Comparison of ENCODE assay signal across 20 mouse cellular contexts in the genomic region with DNA sequence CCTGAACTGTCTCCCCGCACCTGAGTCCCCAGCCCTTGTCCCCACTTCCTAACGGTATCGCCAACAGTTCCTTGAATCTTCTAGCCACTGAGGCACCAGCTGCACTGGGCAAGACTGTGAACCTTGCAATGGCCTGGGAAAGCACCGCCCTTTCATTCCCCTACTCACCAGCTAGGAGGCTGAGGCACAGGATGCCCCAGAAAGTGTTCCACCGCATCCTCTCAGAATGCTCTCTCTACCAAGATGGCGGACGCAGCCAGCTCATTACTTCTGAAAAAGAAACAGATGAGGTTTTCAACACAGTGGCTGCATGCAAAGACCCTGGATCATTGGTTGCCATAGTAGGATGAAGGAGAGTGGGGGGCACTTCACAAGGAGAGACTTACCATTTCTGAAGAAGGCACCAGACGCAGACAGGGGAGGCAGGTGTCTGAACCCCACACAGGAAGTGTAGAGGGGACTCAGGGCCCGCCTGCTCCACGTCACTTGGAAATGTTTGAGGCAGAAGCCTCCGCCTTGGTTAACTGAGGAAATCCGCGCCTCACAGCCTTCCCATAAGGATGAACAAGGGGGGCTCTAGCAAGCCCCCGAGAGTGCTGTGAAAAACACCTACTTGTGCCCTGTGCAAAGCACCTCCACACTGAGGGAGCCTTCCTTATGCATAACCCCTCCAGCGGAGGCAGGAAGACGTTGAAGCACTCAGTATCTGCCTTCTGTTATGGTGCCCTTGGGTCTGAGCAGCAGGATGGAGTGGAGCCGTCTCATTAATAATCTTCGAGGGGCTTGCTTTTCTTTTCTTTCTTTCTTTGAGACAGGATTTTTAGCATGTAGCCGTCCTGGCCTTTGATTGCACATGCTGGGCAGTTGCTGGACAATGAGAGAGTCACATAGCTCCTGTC. TPM values are rescaled to one million over a fixed set of nuclear protein-coding genes. Genes with fewer than 3 reads are reported as not detected.
DNase-seq lines count a peak whose midpoint lies in the region; ATAC-seq and TF ChIP-seq lines count a peak whose summit lies in the region.
"Had no signal": no experiment of that assay in that cellular context is flagged by ENCODE, and none has a peak within 500 bp of the region (broad histone marks: within the 10 kb centered on the region; RNA-seq: fewer than 3 reads in every experiment).

A gene (minus strand): TSS at position 448 of the 899 bp plus-strand sequence.

- no peaks in the 10 kb centered on the region for H3K4me1 ChIP-seq in liver, adult 2 months (ENCODE audit: control insufficient read depth, insufficient read depth, low read length)
- no peaks in the 10 kb centered on the region for H3K4me1 ChIP-seq in liver, embryonic 11.5 days (replicated peaks; ENCODE audit: control insufficient read depth, insufficient read depth, low read length)
- H3K4me1 ChIP-seq in E14TG2a.4 (replicated peaks; ENCODE audit: low read depth, low read length), result peaks cover 3% of the 10 kb centered on the region; the same call in 1 of the 2 replicates
- H3K4me1 ChIP-seq: forebrain, embryonic 13.5 days; liver, embryonic 13.5 days had no signal

- DNase-seq in liver, adult 2 months (ENCODE audit: extremely low read depth, low read depth, low spot score), result no peak
- DNase-seq in liver, embryonic 11.5 days (ENCODE audit: low spot score), result no peak
- DNase-seq in induced T-regulatory cell, adult 2 months (ENCODE audit: low read depth), result peak; percentile 94
- DNase-seq in thymus, postnatal 10 days (ENCODE audit: low spot score in 2 of 2), result peak; percentile 75 to 84
- no peak for DNase-seq in urinary bladder, postnatal 14 days (ENCODE audit: low spot score)
- DNase-seq in gastrocnemius, postnatal 14 days, result no peak
- DNase-seq in neural tube, embryonic 10.5 days (ENCODE audit: extremely low spot score, low spot score), result no peak
- DNase-seq: adrenal gland, adult 2 months; B cell, adult 2 months; cerebellum, adult 9-11 months; gastrocnemius, adult 2 months; heart, postnatal 4 days; kidney, adult 9 months; left cerebral cortex, postnatal 4 days; liver, embryonic 13.5 days; lung, postnatal 10 days had no signal

- no peak for ATAC-seq in liver, embryonic 11.5 days (replicated peaks; ENCODE audit: low FRiP score)
- ATAC-seq: forebrain, embryonic 13.5 days; hindbrain, postnatal 0 days; Patski had no signal

- 89% methylated on average over 19 of the region's 19 CpGs for WGBS in liver, adult 2 months
- WGBS in liver, embryonic 11.5 days, result 80% methylated on average over 19 of the region's 19 CpGs

- H3K27ac ChIP-seq in liver, adult 2 months (replicated peaks; ENCODE audit: insufficient read depth, low read depth, low read length), result no peak within 1 kb of the TSS
- H3K27ac ChIP-seq in liver, embryonic 11.5 days (ENCODE audit: low read depth, low read length), result no peak within 1 kb of the TSS
- H3K27ac ChIP-seq: forebrain, embryonic 13.5 days; gastrocnemius, adult 2 months; hindbrain, postnatal 0 days; liver, embryonic 13.5 days had no signal

- H3K36me3 ChIP-seq in liver, adult 2 months (ENCODE audit: control insufficient read depth, insufficient read depth, low read length), result no peaks in the 10 kb centered on the region
- no peaks in the 10 kb centered on the region for H3K36me3 ChIP-seq in liver, embryonic 11.5 days (ENCODE audit: control insufficient read depth, insufficient read depth, low read length)
- H3K36me3 ChIP-seq in E14TG2a.4 (ENCODE audit: insufficient read depth, low read length), result no peaks in the 10 kb centered on the region
- H3K36me3 ChIP-seq: liver, embryonic 13.5 days had no signal

- H3K9ac ChIP-seq in liver, adult 2 months (ENCODE audit: low read depth, low read length), result no peak within 1 kb of the TSS
- no peak within 1 kb of the TSS for H3K9ac ChIP-seq in liver, embryonic 11.5 days (ENCODE audit: low read depth, low read length)
- H3K9ac ChIP-seq: forebrain, embryonic 13.5 days; liver, embryonic 13.5 days had no signal

- TF ChIP-seq CTCF in liver, adult 2 months (IDR thresholded peaks at IDR 0.05; ENCODE audit: low read depth, low read length), result no peak
- TF ChIP-seq CTCF in E14TG2a.4 (conservative IDR thresholded peaks at IDR 0.05; ENCODE audit: low read length), result no peak

- H3K79me2 ChIP-seq in liver, adult 2 months (ENCODE audit: control insufficient read depth, insufficient read depth, low read length), result no peaks in the 10 kb centered on the region

- H3K27me3 ChIP-seq in liver, adult 2 months (ENCODE audit: control insufficient read depth, insufficient read depth, low read length), result peaks cover 4% of the 10 kb centered on the region; the same call in 1 of the 2 replicates
- peaks cover 10% of the 10 kb centered on the region; the same call in 1 of the 2 replicates for H3K27me3 ChIP-seq in liver, embryonic 11.5 days (replicated peaks; ENCODE audit: control insufficient read depth, insufficient read depth, low read length)
- H3K27me3 ChIP-seq in E14TG2a.4 (ENCODE audit: insufficient read depth, low read length), result no peaks in the 10 kb centered on the region; the same call in 1 of the 2 replicates

- no peaks in the 10 kb centered on the region for H3K9me3 ChIP-seq in liver, embryonic 11.5 days (ENCODE audit: control insufficient read depth, low read length)
- H3K9me3 ChIP-seq in E14TG2a.4 (ENCODE audit: low read length), result no peaks in the 10 kb centered on the region
- H3K9me3 ChIP-seq: forebrain, embryonic 13.5 days; liver, embryonic 13.5 days had no signal

- TF ChIP-seq POLR2A in liver, adult 2 months (IDR thresholded peaks at IDR 0.05; ENCODE audit: extremely low read depth, insufficient read depth, low read length), result no peak

- 0 out of 2 replicates have a peak within 1 kb of the TSS, but pooled peaks have one; percentile 8 for H3K4me3 ChIP-seq in liver, adult 2 months (ENCODE audit: insufficient read depth, low read depth, low read length)
- H3K4me3 ChIP-seq in liver, embryonic 11.5 days (ENCODE audit: low read depth, low read length), result no peak within 1 kb of the TSS
- peak within 1 kb of the TSS; percentile 64 for H3K4me3 ChIP-seq in E14TG2a.4 (replicated peaks; ENCODE audit: low read length)
- H3K4me3 ChIP-seq: forebrain, embryonic 13.5 days; gastrocnemius, adult 2 months; liver, embryonic 13.5 days had no signal

- intact Hi-C loops in gastrocnemius, postnatal 14 days (cut with DNase I; ENCODE audit: low total_unique reads), result no loop called here

- H3K4me2 ChIP-seq in liver, embryonic 11.5 days, result no peak within 1 kb of the TSS
- H3K4me2 ChIP-seq: forebrain, embryonic 13.5 days; liver, embryonic 13.5 days had no signal

RNA-seq across cellular contexts. Expression of the gene that starts here (rescaled TPM):
- total RNA-seq in liver, adult 2 months (2014; rRNA removed), result 0.09 and 0.60 TPM in 2 replicates
- 0.68 and 0.82 TPM in 2 replicates for polyA plus RNA-seq in liver, adult 2 months (2012; rRNA removed)
- not detected in 2 replicates for polyA plus RNA-seq in liver, embryonic 11.5 days (2014; fragmentation: Nextera tagmentation; extraction: Ambion mirVana)
- not detected for total RNA-seq in gastrocnemius, postnatal 14 days (2021)
- total RNA-seq: gastrocnemius, adult 2 months; hindbrain, postnatal 0 days; left cerebral cortex, postnatal 4 days had no signal
- polyA plus RNA-seq: forebrain, embryonic 13.5 days; liver, embryonic 13.5 days; Patski had no signal

Comparison
In these comparisons a context has a peak if more than half of its experiments do, and no peak if none do; other contexts are left out.
1. DNase-seq: peak in induced T-regulatory cell, adult 2 months (single experiment) and thymus, postnatal 10 days (2 of 2); none in liver, adult 2 months (single experiment), liver, embryonic 11.5 days (single experiment), urinary bladder, postnatal 14 days (single experiment), gastrocnemius, postnatal 14 days (single experiment) and neural tube, embryonic 10.5 days (single experiment).